Mouse (Mus musculus) C2C12 (cell line): Measurements from ENCODE around the gene Khk.

Experiments
- CTCF ChIP-seq: IDR thresholded peaks from one replicate; pipeline ENCODE4 v1.5.1; 2011; ENCODE audit not compliant: control insufficient read depth, insufficient read depth, insufficient read length
- FOSL1 ChIP-seq: IDR thresholded peaks from one replicate; pipeline ENCODE4 v1.8.0; 2011; ENCODE audit warnings: mild to moderate bottlenecking, low read length; ENCODE audit not compliant: poor library complexity, insufficient read depth, severe bottlenecking
- MAX ChIP-seq: IDR thresholded peaks from one replicate; pipeline ENCODE4 v1.6.1; 2011; ENCODE audit warnings: mild to moderate bottlenecking, control low read depth
- MYOD1 ChIP-seq: IDR thresholded peaks from one replicate; pipeline ENCODE4 v1.6.1; 2011; ENCODE audit warnings: low read depth; ENCODE audit not compliant: control insufficient read depth, insufficient read length
- MYOG ChIP-seq: IDR thresholded peaks from one replicate; pipeline ENCODE4 v1.6.1; 2011; ENCODE audit not compliant: control insufficient read depth, insufficient read length; ENCODE audit errors: extremely low read depth
- USF1 ChIP-seq: IDR thresholded peaks from one replicate; pipeline ENCODE4 v1.6.1; 2011; ENCODE audit warnings: low read depth, mild to moderate bottlenecking, control low read depth, moderate library complexity

DNA sequence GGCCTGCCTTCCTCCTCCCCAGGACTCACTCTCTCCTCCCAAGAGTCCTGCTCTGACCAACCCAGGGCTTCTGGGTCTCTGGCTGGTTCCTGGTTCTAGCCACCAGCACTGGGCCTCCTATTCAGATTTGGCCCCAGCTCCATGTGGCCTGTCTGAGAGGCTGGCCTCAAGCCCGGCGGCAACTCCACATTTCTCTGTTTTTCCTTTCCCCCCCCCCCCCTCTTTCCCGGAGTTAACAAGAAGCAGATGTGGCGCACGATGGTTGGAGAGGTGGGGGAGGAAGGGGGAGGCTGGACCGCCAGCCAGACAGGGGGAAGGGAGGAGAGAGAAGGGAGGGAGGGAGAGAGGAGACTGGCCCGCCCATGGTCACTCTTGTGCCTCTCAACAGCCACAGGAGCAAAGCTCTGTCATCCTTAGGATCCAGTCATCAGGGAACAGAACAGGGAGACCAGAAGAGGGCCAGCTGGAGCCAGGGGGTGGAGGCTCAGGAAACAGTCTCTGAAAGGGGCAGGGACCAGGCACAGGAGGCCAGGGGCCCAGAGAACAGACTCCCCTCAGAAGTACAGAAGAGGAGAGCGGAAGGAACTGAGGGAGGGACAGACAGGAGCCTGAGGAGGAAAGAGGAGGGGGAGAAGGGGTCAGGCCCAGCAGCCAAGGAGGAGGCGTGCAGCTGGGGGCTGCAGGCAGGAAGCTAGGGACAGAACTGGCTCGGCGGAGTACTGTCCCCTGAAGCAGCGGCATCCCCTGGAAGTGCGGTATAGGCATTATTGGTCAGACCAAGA lies 8.0 kb upstream of the Khk start, which contains the start of gene Emilin1:
- TF ChIP-seq CTCF: no peak
- TF ChIP-seq USF1: no peak
- no peak for TF ChIP-seq MYOG
- TF ChIP-seq FOSL1: no peak
- TF ChIP-seq MAX: no peak
- TF ChIP-seq MYOD1: no peak
